Mouse (Mus musculus): Measurements from ENCODE around the gene Ecm2. TPM values are rescaled to one million over a fixed set of nuclear protein-coding genes. Genes with fewer than 3 reads are reported as not detected.

Gene Ecm2
- total and polyA plus RNA-seq, 3 experiments, result 0.04 to 0.14 TPM; not detected in 1

- DNase-seq (ENCODE audit: extremely low read depth), result no peak
- in situ Hi-C loops (cut with MboI; ENCODE audit: low pct_ligation_motif_present, low pct_unique_long_range_greater_than_20kb, low sequenced_read_pairs) (no loop called here), dilution Hi-C loops (cut with MboI; ENCODE audit: extremely low pct_ligation_motif_present, extremely low pct_unique_long_range_greater_than_20kb, low sequenced_read_pairs) (no loop called here)
- no peak within 1 kb of the TSS for H3K4me3 ChIP-seq (replicated peaks in 1 of 3; ENCODE audit: low read depth in 2 of 3, low read length in 2 of 3, poor library complexity in 1 of 3)
- H3K79me2 ChIP-seq (replicated peaks; ENCODE audit: control insufficient read depth, extremely low read depth, insufficient read depth, poor library complexity, severe bottlenecking), result no peaks in the 10 kb centered on the region
- peaks cover 0 to 10% of the 10 kb centered on the region in 2 experiments; a peak in 2 of 4 replicates for H3K4me1 ChIP-seq (ENCODE audit: control insufficient read depth in 1 of 2, insufficient read depth in 2 of 2)
- H3K9me3 ChIP-seq (replicated peaks; ENCODE audit: low read length), result no peaks in the 10 kb centered on the region
- no peak for TF ChIP-seq POLR2A (IDR thresholded peaks at IDR 0.05; ENCODE audit: low read depth, low read length)
- no peak for TF ChIP-seq SIN3A (IDR thresholded peaks at IDR 0.05; ENCODE audit: low read length)
- no peak for TF ChIP-seq USF1 (IDR thresholded peaks at IDR 0.05; ENCODE audit: low read depth, low read length)
- no peak for TF ChIP-seq ZMIZ1 (IDR thresholded peaks at IDR 0.05; ENCODE audit: low read depth, low read length)
- no peak for TF ChIP-seq POLR2AphosphoS2 (IDR thresholded peaks at IDR 0.05; ENCODE audit: low read depth, low read length)
- TF ChIP-seq E2F4 (IDR thresholded peaks at IDR 0.05; ENCODE audit: insufficient replicate concordance, low read depth, low read length), result no peak
- TF ChIP-seq CHD2 (IDR thresholded peaks at IDR 0.05; ENCODE audit: low read length), result no peak
- TF ChIP-seq MAX (IDR thresholded peaks at IDR 0.05; ENCODE audit: low read length), result no peak
- TF ChIP-seq ZNF384 (IDR thresholded peaks at IDR 0.05; ENCODE audit: low read depth, low read length), result no peak
- TF ChIP-seq PAX5 (IDR thresholded peaks at IDR 0.05; ENCODE audit: low read length), result no peak
- TF ChIP-seq IRF4 (IDR thresholded peaks at IDR 0.05; ENCODE audit: low read depth, low read length), result no peak
- no peak for TF ChIP-seq TBP (conservative IDR thresholded peaks at IDR 0.05; ENCODE audit: low read depth, low read length)
- H3K27me3 ChIP-seq (replicated peaks), result no peaks in the 10 kb centered on the region
- H3K9ac ChIP-seq (ENCODE audit: insufficient read depth, low read depth), result no peak within 1 kb of the TSS
- H3K36me3 ChIP-seq (replicated peaks in 1 of 2; ENCODE audit: control insufficient read depth in 1 of 2, insufficient read depth in 1 of 2, low read length in 1 of 2), result peaks cover 0 to 3% of the 10 kb centered on the region in 2 experiments
- no peak within 1 kb of the TSS for H3K27ac ChIP-seq (ENCODE audit: insufficient read depth, low read depth)
- no peak within 1 kb of the TSS for H3K4me2 ChIP-seq (ENCODE audit: insufficient read depth, low read depth, poor library complexity, severe bottlenecking)
Measured at GRCm38 (mm10) chr13:49544279-49544678, 39.7 kb downstream of the Ecm2 start, which contains the start of gene Aspn. Aspn (plus strand) TSS chr13:49544443.

GRCm38 (mm10) chr13:49545646-49546045 is 41.0 kb downstream of the Ecm2 start:
- Histone ChIP-seq H3K9ac (ENCODE audit: insufficient read depth, low read depth) (no peak overlapping the region), H3K27me3 (replicated peaks) (no peaks in the 10 kb centered on the region), H3K4me2 (ENCODE audit: insufficient read depth, low read depth, poor library complexity, severe bottlenecking) (no peak overlapping the region), H3K36me3 (replicated peaks in 1 of 2; ENCODE audit: control insufficient read depth in 1 of 2, insufficient read depth in 1 of 2, low read length in 1 of 2) (peaks cover 0 to 3% of the 10 kb centered on the region in 2 experiments), H3K79me2 (replicated peaks; ENCODE audit: control insufficient read depth, extremely low read depth, insufficient read depth, poor library complexity, severe bottlenecking) (no peaks in the 10 kb centered on the region), H3K9me3 (replicated peaks; ENCODE audit: low read length) (no peaks in the 10 kb centered on the region), H3K27ac (ENCODE audit: insufficient read depth, low read depth) (no peak overlapping the region), H3K4me1 (ENCODE audit: control insufficient read depth in 1 of 2, insufficient read depth in 2 of 2) (peaks cover 0 to 7% of the 10 kb centered on the region in 2 experiments; a peak in 1 of 4 replicates), H3K4me3 (replicated peaks in 1 of 3; ENCODE audit: low read depth in 2 of 3, low read length in 2 of 3, poor library complexity in 1 of 3) (no peak overlapping the region)
- TF ChIP-seq ELF1 (IDR thresholded peaks at IDR 0.05; ENCODE audit: low read depth, low read length) (no peak), MAX (IDR thresholded peaks at IDR 0.05; ENCODE audit: low read length) (no peak), NELFE (IDR thresholded peaks at IDR 0.05; ENCODE audit: low read depth, low read length) (no peak), TBP (conservative IDR thresholded peaks at IDR 0.05; ENCODE audit: low read depth, low read length) (no peak), MAZ (IDR thresholded peaks at IDR 0.05; ENCODE audit: low read depth, low read length) (no peak), MEF2A (IDR thresholded peaks at IDR 0.05; ENCODE audit: borderline replicate concordance, low read depth, low read length) (no peak), EP300 (IDR thresholded peaks at IDR 0.05; ENCODE audit: low read length) (no peak), E2F4 (IDR thresholded peaks at IDR 0.05; ENCODE audit: insufficient replicate concordance, low read depth, low read length) (no peak), ZC3H11A (IDR thresholded peaks at IDR 0.05; ENCODE audit: low read depth, low read length) (no peak), HCFC1 (IDR thresholded peaks at IDR 0.05; ENCODE audit: low read depth, low read length) (no peak), JUND (conservative IDR thresholded peaks at IDR 0.05; ENCODE audit: low read depth, low read length) (no peak)
- dilution Hi-C loops (cut with MboI; ENCODE audit: extremely low pct_ligation_motif_present, extremely low pct_unique_long_range_greater_than_20kb, low sequenced_read_pairs), result no loop called here
- in situ Hi-C loops (cut with MboI; ENCODE audit: low pct_ligation_motif_present, low pct_unique_long_range_greater_than_20kb, low sequenced_read_pairs), result no loop called here
- DNase-seq (ENCODE audit: extremely low read depth), result no peak

Data from CH12.LX (cell line).